Mouse (Mus musculus) right cerebral cortex, postnatal 36 days (tissue): ENCODE results near the gene Olfr520.
"Not testable (repeated sequence)": the region's sequence is repeated elsewhere in the genome, so short reads cannot be mapped to it uniquely, and the experiment has no call there.

Experiments
- DNase-seq, 2 experiments: peaks; one replicate each; pipeline ENCODE4 v3.0.0; 2022; ENCODE audit warnings: low spot score in 2 of 2, mixed read lengths in 1 of 2

Olfr520 gene

DNA sequence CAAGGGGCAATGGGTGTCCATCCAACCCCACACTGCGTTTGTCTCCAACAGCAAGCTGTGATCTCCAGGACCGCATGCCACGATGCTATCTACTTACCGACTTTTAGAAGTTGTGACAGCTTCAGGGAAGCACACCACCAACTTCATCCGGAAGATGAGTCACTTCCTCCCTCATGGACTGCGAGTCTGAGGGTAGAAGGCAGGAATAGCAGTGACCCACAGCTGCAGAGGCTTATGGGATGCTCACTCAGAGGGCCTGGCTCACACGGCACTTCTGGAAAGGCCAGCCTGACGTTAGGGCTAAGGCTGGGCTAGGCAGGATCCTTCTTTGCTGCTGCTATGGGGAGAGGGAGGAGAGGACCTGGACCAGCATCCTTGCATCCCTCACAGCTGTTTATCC lies 18.9 kb upstream of the Olfr520 start, which contains the start of gene Slco2b1:
TSS of gene Slco2b1 (minus strand) at position 175 of the 400 bp plus-strand sequence.
- no peak for DNase-seq

DNA sequence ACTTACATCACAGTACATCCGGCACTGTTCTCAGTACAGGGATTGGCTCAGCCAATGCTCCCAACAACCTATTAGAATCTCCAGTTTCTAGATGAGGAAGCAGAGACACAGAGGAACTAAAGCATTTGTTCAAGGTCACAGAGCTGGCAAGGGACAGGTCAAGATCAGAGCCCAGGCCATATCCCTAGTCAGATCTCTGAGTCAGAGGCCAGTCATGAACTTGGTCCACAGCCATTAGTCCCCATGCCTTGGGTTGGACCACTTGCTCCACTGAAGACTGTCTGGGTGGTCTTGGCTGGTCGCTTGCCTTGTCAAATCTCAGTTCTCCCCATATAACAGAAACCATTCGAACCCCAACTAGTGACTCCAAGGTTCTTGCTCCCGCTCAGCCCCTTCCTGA lies 17.6 kb upstream of the Olfr520 start:
- DNase-seq, result no peak

DNA sequence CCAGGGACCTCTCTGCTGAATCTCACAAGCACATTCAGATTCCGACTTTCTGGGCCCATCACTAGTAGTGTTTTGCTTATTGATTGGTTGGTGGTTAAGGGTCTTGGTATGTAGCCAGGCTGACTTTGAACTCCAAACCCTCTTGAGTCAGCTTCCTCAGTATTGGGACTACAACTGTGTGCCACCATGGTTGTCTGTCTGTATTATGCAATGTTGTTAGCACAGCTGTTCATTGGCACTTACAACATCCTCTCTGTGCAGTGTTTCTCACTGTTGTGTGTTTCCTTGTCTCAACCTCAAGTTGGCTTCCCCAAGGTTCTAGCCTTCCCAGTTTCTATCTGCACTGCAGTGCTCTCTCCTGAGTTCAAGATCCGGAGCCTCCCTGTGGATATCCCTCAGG lies 13.5 kb upstream of the Olfr520 start:
- DNase-seq, result no peak

DNA sequence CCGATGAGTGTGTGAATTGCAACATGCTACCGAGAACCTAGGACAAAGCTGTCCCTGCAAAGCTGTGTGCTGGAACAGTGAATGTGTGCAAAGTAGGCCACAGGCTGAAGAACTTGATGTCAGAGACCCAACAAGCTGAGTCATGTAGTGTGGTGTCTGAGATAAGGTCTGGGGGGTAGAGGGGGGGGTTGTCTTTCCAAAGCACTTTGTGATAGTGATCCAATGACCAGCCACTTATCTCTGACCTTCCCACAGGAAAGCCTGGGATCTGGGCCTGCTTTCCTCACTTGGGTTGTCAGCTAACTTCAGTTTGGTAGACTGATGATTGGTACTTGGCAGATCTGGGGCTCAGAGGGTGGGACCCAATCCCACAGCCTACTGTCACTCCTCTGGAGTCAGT lies 4.5 kb downstream of the Olfr520 start:
- no peak for DNase-seq

DNA sequence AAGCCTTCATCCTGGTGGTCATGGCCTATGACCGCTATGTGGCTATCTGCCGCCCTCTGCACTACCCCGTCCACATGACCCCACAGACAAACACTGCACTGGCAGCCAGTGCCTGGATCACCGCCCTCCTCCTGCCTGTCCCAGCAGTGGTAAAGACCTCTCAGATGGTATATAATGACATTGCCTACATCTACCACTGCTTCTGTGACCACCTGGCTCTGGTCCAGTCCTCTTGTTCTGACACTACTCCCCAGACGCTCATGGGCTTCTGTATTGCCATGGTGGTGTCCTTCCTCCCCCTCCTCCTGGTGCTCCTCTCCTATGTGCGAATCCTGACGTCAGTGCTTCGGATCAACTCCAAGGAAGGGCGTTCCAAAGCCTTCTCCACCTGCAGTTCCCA lies 5.4 kb downstream of the Olfr520 start:
- DNase-seq, result not testable (repeated sequence)

DNA sequence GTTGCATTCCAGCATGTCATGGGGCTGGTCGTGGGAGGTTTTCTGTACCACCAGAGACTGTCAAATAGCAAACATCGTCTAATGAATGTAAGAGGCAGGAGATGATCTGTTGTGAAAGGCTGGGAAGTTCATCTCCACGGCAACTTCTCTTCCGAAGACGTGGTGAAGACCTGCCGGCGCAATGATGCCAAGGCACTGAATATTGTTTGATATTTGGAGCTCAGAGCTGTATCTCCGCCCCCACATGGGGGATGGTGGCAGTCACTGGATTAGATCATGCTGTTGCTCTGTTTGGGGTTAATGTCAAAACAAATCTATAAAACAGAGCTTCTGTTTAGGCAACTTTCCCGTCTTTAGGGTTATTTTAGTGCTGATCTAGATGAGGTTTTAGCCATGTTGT lies 9.2 kb downstream of the Olfr520 start:
- peak; percentile 4 to 15 for DNase-seq

DNA sequence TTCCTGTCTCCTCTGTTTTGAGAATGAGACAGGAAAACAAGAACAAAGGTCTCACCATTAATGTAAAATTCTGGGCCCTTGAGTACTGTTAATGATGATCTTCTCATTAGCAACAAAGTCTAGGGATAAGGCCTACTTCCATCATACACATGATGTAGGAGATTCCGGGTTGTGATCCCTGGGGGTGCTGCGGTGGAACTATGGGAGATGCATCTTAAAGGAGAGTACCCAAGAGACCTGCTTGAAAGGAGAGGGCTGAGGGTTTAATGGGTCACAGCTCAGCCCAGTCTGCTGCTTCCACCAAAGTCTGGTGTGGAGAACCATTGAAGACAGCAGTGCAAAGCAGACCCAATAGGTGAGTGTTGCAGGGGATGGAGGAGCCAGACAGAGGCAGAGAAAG lies 33.1 kb downstream of the Olfr520 start, which contains the start of gene Olfr521:
TSS of gene Olfr521 (plus strand) at position 301 of the 400 bp plus-strand sequence.
- DNase-seq, result no peak

DNA sequence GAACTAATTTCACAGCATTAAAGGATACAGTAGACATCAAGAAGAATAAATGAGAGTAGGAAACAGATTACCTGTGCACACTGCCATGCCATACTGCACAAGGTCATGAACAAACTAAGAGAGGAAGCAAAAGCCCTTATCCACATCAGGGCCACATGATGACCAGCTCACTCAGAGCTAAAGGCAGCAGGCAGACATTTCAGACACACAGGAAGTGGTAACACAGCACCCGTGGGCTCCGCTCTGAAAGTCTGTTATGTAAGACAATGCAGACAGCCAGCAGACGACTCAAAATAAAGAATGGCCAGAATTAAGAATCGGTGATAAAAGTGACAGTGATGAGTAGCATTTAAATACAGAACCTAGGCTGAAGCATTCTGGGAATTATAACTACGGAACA lies 51.3 kb downstream of the Olfr520 start:
- DNase-seq, result no peak

GRCm38 (mm10) chr7:99781916-99782315 lies 51.8 kb downstream of the Olfr520 start:
- DNase-seq, result no peak

GRCm38 (mm10) chr7:99783421-99783820 lies 53.3 kb downstream of the Olfr520 start:
- DNase-seq, result no peak

DNA sequence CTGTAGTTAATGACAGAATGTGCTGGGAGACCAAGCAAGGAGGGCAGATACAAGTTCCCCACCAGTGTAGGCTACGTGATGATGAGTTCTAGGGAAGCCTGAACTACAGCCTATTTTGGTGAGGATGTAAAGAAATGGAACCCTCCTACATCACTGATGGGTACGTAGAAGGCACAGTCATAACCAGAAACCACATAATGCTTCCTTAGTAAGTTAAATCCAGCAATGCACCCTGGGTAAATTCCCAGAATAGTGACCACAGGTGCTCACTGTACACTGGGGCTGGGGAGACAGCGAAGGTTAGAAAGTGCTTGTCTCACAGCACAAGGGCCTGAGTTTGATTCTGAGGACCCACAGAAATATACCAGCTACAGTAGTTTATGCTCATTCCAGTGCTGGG lies 55.5 kb downstream of the Olfr520 start:
- DNase-seq, result no peak
